Mouse (Mus musculus) embryo, embryonic 9.5 days (tissue): ENCODE measurements around the gene Ins2.

Source experiments
- DNase-seq: peaks from one replicate; pipeline ENCODE4 v3.0.0-alpha.2; 2017; ENCODE audit errors: extremely low spot score

Gene Ins2

DNA sequence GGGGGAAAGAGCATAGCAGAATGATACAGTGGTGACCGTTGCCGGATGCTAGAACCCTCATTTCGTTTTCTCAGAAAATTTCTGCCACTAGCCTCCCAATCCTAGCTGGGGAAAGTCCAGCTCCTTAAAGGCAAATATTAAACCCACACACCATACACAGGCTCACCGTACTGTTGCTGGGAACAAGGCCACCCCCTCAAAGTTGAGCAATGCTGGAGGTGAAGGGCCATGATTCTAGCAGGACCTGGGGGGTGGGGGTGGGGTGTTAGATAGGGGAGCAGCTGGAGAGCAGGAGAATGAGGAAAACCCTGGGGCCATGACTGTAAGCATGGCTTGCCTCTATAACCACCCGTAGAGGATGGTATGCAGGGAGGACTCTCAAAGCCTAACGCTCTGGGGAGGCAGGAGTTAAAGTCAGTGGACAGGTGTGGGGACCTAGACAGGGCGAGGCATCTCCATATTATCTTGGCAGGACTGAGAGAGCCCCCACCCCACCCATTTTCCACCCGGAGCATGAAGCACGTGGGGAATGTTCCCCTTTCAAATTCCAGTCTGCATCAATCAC is 78.6 kb downstream of the Ins2 start:
- peak; percentile 45 for DNase-seq

DNA sequence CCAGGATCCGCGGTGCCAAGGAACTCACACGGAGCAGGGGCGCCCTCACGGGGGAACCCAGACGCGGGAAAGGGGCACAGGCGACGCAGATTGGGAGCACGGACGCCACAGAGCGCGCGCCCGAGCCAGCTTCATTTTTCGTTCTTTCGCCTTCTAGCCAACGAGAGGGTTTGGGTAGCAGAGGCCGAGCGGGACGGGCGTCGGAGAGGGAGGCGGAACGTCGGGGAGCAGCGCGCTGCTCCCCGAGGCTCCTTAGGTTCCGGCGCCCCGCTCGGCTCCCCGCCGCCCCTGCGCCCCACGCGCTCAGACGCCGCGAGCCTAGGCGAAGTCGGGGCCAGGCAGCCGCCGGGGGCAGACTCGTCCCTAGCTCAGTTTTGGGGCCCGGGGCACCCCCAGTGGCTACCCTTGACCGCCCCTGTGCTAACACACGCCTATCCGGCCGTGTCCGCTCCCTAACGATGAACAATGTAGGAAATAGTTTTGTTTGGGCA is 79.2 kb downstream of the Ins2 start:
- DNase-seq: peak; percentile 51

DNA sequence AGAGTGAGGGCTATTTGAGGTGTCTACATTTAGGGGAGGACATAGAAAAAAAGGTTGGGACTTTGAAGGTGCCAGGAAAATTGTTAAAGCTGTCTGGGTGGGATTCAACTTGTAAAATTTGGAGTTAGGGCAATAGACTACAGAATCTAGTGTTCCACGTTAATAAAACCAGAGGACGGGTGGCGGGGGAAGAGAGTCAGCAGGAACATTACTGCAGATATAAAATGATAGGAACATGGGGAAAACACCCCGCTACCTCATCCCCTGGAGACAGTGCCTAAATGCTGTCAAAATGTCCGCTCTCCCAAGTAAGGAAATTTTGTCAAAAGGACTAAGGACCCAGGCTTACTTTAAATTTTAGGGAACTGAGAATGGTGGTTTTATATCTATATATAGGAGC is 80.0 kb downstream of the Ins2 start:
- peak; percentile 31 for DNase-seq

DNA sequence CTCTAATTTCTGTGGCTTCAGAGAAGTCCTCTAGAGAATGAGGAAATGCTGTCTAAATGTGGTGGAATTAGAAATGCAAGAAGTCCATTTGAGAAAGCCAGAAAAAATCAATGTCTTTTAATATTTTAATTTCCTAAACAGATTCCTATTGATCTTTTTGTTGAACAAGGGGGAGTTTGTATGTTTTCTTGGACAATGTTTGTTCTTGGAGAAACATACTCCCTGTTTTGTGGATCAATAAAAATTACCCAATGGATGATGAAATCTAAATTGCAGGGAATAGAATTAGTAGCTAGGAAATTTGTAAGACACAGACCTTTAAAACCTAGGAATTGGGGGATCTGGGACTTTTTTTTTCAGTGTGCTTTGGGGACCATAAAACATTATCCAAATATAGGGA is 81.4 kb downstream of the Ins2 start:
- DNase-seq: peak; percentile 15

DNA sequence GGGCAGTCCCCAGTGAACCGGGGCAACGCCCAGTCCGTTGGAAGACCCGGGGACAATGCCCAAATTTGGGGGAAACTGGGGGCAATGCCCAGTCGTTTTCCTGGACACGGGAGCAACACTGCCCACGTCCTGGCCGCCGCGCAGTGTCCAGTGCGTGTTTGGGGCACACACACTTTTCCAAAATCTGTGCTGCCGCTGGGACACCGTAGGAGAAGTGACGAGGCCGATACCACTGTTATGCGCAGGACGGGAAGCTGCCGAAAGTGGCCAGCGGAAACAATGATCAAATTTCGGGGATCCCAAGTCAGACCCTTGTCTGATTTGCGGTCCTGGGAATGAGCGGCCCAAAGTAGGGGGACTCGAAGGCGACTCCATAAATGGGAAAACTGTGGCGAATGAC is 82.1 kb downstream of the Ins2 start:
- no peak for DNase-seq

DNA sequence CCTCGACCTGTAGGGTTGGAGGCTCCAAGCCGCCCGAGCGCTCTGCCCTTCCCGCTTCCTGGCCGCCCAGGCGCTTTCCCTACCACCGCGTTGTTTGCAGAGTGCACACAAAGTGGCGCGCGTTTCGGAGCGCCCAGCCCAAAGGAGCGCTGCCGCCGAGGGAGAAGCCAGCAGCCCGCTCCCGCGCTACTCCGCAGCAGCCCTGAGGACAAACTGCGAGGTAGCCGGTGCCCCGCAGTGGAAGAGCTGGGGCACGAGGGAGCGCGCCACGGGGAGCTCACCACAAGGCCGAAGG is 82.6 kb downstream of the Ins2 start:
- peak; percentile 77 for DNase-seq

DNA sequence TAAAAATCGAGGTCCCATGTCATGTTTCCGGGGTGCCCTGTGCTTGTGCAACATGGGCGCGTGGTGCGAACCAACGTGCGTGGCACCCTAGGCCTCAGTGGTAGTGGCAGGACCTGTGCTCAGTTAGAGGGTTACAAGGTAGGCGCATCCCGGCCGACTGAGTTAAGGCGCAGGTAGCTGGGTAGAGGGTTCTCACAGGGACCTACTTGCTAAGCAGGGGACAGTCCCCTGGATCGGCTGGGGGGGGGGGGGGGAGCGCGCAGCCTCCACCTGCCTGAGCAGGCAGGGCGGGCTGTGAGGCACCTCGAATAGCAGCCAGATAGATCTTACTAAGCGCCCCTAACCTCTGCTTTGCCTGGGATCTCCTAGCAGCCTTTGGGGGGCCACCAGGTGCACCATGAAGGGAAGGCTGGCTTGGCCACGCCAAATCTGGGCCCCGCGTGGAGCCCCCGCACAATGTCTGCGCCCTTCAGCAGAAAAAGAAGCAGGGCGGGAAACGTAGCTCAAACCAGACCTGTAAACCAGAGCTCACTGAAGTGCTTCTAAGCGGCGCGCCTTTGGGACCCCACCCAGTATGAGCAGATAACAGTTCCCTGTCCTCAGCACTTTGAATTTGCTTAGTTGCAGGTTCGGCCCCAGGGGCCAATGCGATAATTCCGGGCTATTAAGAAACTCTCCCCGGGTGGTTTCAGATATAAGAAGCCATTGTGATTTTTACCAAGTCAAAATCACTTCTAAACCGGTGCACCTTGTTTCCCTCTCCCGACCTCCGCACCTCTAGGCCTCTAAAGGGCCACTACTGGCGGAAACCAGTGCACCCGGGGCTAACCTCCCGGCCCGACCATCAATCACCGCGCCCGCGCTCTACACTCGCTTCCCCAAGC is 83.2 kb downstream of the Ins2 start:
- peak; percentile 52 for DNase-seq

DNA sequence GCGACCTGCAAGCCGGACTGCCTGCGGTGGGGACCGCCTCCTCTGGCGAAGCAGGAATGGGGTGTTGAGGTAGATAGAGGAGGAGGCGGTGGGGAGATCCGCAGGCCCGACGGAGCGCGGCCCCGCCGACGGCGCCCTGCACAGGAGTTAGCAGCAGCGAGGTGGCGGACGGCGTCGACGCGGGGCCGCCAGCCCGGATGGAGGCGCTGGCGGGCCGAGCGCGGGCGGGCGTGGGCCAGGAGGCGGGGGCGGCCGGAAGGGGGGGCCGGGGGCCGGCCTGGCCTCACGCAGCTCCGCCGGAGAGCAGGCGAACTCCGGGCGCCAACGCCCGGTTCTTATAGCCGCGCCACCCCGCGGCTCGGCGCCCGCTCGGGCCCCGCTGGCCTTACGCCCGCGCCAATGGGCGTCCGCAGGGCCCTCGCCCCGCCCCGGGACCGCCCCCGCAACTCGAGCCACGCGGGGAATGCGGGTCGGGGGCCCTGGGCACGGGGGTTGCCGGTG is 84.0 kb downstream of the Ins2 start:
- DNase-seq: peak; percentile 67

DNA sequence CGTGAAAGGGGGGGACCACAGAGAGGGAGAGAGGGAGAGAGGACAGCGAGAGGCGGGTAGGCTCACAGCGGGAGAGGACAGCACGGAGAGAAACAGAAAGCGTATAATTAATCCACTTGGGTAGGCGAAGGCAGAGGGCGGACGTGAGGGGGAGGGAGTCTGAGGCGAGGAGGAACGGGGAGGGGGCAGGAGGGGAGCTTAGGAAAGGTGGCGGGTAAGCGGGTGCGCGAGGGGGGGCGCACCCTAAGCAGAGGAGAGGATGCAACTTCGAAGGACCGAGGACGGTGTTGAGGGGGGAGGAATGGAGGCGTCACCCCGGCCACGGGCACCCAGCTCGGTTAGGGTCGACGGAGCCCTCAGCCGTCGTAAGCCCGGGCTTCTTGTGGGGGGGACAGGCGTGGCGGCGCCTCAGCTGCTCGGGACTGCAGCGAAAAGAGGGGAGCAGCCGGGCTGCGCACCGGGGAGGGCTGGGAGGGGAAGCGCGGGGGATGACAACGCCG is 84.5 kb downstream of the Ins2 start:
- peak; percentile 34 for DNase-seq

DNA sequence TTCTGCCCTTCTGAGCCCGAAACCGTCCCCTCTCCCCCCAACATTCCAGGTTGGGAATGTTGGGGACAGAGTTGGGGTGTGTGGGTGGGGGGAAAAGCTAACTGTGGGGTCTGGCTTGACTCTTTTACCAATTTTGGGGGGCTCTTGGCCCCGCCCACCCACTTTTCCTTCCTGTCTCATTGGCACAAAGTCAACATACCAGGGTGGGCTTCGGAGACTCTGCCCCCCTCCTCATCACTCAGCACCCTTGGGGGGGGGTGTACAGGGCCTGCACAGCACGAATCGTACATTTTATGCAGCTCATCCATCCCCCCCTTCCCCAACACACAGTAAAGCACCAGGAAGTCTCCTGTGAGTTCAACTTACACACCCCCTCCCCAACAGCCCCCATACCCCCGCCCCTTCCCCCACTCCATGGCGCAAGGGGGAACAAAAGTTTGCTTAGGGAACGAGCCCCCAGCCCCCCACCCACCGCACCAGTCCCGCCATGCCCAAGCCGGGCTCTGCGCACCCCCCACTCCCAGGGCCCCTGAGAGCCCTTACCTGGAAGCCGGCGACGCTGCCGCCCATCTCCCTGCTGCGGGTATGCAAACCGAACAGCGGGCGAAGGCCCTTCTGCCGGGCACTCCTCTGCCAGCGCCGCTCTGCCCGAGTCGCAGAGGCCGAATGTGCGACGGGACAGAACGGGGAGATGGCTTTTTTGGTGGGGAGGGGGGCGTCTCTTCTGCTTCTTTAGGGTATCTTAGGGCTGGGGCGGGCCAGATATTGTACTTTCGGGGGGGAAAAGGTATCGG is 85.2 kb downstream of the Ins2 start:
- DNase-seq: peak; percentile 58

DNA sequence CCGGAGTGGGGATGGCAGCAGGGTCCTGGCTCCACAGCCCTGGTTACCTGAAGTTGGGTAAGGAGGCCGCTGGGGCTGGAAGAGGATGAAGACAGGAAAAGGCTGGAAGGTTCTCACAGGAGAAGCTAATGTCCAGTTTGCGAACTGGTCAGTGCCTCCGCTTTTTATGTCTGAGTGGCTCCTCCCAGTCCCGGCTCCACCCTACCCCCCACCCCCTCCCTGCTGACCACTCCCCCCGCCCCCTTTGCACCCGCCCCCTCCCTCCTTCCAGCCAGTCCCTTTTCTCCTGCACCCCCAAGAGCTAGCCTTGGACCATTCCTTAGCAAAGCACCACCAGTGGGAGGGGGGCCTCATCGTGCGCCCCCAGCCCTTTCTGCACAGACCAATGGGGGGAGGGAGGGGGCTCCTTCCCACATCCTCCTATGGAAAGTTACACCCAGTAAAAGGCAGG is 85.8 kb downstream of the Ins2 start:
- peak; percentile 72 for DNase-seq

DNA sequence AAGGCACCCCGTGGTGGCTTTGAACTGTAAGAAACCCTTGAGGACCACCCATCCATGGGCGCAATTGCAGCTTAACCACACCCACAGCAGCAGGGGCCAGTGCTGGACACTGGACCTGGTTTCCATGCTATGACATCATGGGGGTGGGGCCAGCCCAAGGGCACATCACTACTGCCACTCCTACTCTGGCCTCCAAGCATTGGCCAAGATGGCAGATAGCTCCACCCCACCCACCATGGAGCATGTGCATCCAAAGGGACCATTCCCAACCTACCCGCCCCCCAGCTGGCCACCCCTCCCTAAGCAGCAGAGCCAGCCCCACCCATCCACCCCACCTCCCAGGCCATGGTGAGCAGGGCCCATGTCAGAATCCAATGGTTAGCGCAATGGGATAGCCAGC is 87.1 kb downstream of the Ins2 start:
- peak; percentile 60 for DNase-seq

DNA sequence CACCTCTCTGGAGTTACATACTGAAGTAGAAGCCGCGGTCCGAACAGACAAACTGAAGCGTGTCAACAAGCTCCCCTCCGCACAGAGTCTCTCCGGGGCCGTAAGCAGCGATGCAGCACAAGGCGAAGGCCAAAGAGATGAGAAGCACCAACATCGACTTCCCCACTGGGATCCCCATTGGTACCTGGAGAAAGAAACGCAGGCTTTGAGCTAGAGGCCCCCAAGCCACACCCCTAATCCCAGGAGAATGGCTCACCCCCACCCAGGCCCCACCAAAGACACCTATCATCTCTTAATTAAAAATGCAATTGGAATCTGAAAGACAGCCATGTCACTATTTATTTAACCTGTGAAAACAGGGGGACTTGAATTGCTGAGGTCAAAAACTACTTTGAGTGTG is 87.5 kb downstream of the Ins2 start:
- DNase-seq: peak; percentile 10

DNA sequence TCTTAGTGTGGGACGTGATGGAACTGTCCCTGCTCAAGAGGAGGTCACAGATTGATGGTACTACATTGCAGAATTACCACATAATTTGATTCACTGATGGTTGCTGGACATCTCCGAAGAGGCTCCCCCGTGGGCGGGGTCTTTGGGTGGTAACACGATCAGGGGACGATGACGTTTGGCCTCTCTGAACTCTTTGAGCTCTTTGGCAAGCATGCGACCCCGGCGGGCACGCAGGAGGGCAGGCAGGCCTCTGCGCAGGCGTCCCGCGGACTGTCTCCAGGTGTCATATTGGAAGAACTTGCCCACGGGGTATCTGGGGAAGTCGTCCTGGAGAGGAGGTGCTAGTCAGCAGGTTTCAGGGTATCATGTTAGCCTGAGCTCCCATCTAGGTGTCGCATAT is 89.5 kb downstream of the Ins2 start:
- peak; percentile 53 for DNase-seq

DNA sequence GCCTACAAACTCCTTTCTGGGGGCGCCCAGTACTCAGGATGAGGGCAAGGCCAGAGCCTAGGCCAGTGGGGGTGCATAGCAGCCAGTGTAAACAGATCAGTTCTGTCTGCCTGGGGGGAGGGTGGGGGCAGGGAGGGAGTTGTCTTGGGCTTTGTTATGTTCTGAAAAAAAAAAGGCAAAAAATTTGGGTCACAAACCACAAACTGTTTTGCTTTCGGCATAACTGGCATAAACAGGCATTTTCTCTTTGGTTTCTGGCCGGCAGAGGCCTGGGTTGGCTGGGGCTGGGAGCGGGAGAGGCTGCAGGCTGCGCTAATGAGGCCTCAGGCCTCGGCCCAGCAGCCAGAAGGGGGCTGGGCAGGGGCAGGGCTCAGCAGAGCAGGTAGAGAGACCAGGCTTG is 96.5 kb downstream of the Ins2 start:
- peak; percentile 5 for DNase-seq

DNA sequence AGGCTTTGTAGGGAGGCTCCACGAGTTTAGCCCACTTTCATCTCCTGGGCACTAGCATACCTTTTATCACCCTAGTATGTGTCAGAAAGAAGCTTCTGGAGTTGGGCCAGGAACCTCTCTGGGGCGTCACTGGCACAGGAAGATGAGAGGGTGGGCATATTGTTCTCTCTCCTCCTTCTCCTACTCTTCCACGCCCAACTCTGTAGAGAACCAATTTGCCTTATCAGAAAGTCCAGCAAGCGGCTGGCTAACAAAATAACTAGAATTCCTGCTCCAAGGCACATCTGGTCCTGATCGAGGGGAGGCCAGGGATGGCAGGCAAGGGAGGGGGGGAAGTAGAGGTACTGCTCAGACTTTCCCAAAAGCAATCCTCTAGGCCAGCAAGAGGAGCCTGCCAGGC is 98.1 kb downstream of the Ins2 start:
- peak; percentile 19 for DNase-seq

DNA sequence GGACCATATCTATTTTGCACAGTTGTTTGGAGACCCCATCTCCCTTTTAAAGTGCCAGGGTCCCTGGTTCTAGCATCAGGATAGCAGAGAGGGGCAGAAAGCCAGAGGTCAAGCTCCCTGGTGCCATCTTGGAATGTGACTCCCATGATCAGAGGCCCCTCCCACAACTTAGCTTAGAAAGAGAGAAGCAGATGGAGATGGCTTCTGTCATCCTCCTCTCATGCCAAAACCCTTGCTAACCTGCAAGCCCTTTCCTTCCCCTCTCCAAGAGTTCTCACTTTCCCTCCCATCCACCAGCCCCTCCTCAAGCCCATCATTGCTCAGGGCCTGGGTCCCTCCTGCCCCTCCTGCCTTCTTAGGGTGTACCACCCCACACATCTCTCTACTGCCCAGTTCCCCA is 107.0 kb downstream of the Ins2 start:
- DNase-seq: no peak

DNA sequence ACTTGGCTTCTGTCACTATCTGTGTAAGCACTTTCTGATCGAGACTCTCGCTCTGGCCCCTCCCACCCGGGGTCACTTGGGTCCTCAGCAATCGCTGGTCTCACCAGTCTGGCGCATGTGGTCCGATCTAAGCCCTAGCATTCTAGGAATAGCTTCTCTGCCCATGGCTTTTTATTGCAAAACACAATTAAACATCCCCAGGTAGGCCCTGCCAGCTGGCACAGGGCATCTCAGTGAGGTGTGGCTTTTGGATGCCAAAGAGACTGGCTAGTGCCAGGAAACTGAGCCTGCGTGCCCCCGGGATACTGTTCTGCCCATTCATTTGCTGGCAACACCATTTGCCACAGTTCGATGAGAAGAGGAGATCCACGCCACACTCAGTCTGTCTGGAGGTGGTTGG is 112.5 kb downstream of the Ins2 start:
- no peak for DNase-seq

DNA sequence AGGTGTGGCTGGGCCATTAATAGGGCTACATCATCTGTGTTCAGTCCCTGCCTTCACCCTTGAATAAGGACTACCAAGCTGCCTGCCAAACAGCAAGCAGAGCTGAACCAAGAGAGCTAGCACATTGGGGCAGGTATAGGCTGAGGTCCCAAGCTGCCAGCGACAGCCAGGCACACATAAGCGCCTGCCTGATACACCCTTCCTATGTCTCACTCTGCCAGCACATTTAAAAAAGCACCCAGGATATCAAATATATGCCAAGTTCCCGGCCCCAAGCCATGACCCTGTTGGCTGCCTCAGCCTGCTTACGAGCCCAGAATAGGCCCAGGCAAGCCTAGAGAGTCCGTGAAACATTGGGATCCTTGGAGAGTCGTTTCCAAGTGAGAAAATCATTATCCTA is 113.4 kb downstream of the Ins2 start:
- no peak for DNase-seq
